In genomic region chr11:103100361-103100760, GRCm38 (mm10) we compare ENCODE assay signal across 13 mouse cellular contexts. TPM values are rescaled to one million over a fixed set of nuclear protein-coding genes. Genes with fewer than 3 reads are reported as not detected.
A peak's percentile ranks its signal among the peaks of the same experiment; 100 is the strongest.
DNase-seq lines count a peak whose midpoint lies in the region; ATAC-seq and TF ChIP-seq lines count a peak whose summit lies in the region.
"Had no signal": no experiment of that assay in that cellular context is flagged by ENCODE, and none has a peak within 500 bp of the region (broad histone marks: within the 10 kb centered on the region; RNA-seq: fewer than 3 reads in every experiment).

No protein-coding gene starts in this region.

- 80% methylated on average over 8 of the region's 8 CpGs for WGBS in heart, adult 2 months
- WGBS in liver, postnatal 0 days (ENCODE audit: insufficient replicate concordance): 60% methylated on average over 8 of the region's 8 CpGs
- WGBS in liver, embryonic 12.5 days (ENCODE audit: insufficient replicate concordance): 47% methylated on average over 8 of the region's 8 CpGs

- no peak for TF ChIP-seq CTCF in heart, adult 2 months (IDR thresholded peaks at IDR 0.05)
- TF ChIP-seq CTCF in liver, postnatal 0 days (IDR thresholded peaks at IDR 0.05; ENCODE audit: low read depth): no peak

- ATAC-seq in liver, postnatal 0 days: no peak
- no peak for ATAC-seq in liver, embryonic 12.5 days
- ATAC-seq: midbrain, embryonic 13.5 days had no signal

- H3K36me3 ChIP-seq in heart, adult 2 months (ENCODE audit: control insufficient read depth, insufficient read depth, low read length): no peaks in the 10 kb centered on the region
- no peaks in the 10 kb centered on the region for H3K36me3 ChIP-seq in liver, postnatal 0 days (replicated peaks; ENCODE audit: insufficient read depth, low read length)
- H3K36me3 ChIP-seq in liver, embryonic 12.5 days: peaks cover 4% of the 10 kb centered on the region
- H3K36me3 ChIP-seq in myocyte (ENCODE audit: control insufficient read depth, insufficient read depth): no peaks in the 10 kb centered on the region
- H3K36me3 ChIP-seq: midbrain, embryonic 13.5 days; neural tube, embryonic 13.5 days had no signal

- H3ac ChIP-seq in myocyte (ENCODE audit: control insufficient read depth, insufficient read length): no peak overlapping the region

- peak; percentile 15 for DNase-seq in adrenal gland, postnatal 14 days
- DNase-seq in adrenal gland, postnatal 10 days: no peak
- peak; percentile 14 to 26 for DNase-seq in heart, adult 2 months
- DNase-seq in heart, postnatal 4 days: no peak
- peak; percentile 19 for DNase-seq in liver, postnatal 0 days
- no peak for DNase-seq in ovary, postnatal 10 days (ENCODE audit: low spot score)
- DNase-seq: cerebellum, adult 18-20 months; right cerebral cortex, adult 18-20 months had no signal

- no peak overlapping the region; the same call in 1 of the 2 replicates for H3K27ac ChIP-seq in heart, adult 2 months
- no peak overlapping the region for H3K27ac ChIP-seq in liver, postnatal 0 days (ENCODE audit: low read depth)
- H3K27ac ChIP-seq in liver, embryonic 12.5 days: no peak overlapping the region
- H3K27ac ChIP-seq: midbrain, embryonic 13.5 days; neural tube, embryonic 13.5 days had no signal

- H3K9me3 ChIP-seq in liver, postnatal 0 days (ENCODE audit: low read length): no peaks in the 10 kb centered on the region
- no peaks in the 10 kb centered on the region for H3K9me3 ChIP-seq in liver, embryonic 12.5 days (replicated peaks)
- H3K9me3 ChIP-seq: midbrain, embryonic 13.5 days; neural tube, embryonic 13.5 days had no signal

- TF ChIP-seq EP300 in heart, adult 2 months (IDR thresholded peaks at IDR 0.05; ENCODE audit: insufficient read depth, low read depth, low read length): no peak
- TF ChIP-seq EP300 in liver, postnatal 0 days (IDR thresholded peaks at IDR 0.05; ENCODE audit: low read depth): no peak

- intact Hi-C loops in heart, adult 2 months (cut with DNase I): no loop called here

- H3K79me2 ChIP-seq in heart, adult 2 months (replicated peaks; ENCODE audit: control insufficient read depth, insufficient read depth, low read length): no peaks in the 10 kb centered on the region
- H3K79me2 ChIP-seq in myocyte (ENCODE audit: control insufficient read depth, insufficient read depth): peaks cover 26% of the 10 kb centered on the region

- no peaks in the 10 kb centered on the region for H3K27me3 ChIP-seq in heart, adult 2 months (ENCODE audit: control insufficient read depth, insufficient read depth, low read length)
- H3K27me3 ChIP-seq in liver, postnatal 0 days (ENCODE audit: insufficient read depth, low read length): peaks cover 20% of the 10 kb centered on the region
- peaks cover 65% of the 10 kb centered on the region for H3K27me3 ChIP-seq in liver, embryonic 12.5 days (replicated peaks)
- no peaks in the 10 kb centered on the region for H3K27me3 ChIP-seq in myocyte (ENCODE audit: control insufficient read depth, insufficient read depth, insufficient read length)

- no peak for TF ChIP-seq POLR2A in heart, adult 2 months (IDR thresholded peaks at IDR 0.05; ENCODE audit: insufficient read depth, low read depth, low read length)
- no peak for TF ChIP-seq POLR2A in myocyte (IDR thresholded peaks at IDR 0.05; ENCODE audit: insufficient read length, low read depth)

- H3K4me1 ChIP-seq in heart, adult 2 months (ENCODE audit: control insufficient read depth, insufficient read depth, low read length): peaks cover 19% of the 10 kb centered on the region
- peaks cover 40% of the 10 kb centered on the region for H3K4me1 ChIP-seq in liver, postnatal 0 days (ENCODE audit: insufficient read depth)
- H3K4me1 ChIP-seq in liver, embryonic 12.5 days: peaks cover 48% of the 10 kb centered on the region

- no peak overlapping the region for H3K4me2 ChIP-seq in liver, postnatal 0 days (ENCODE audit: low read depth, low read length)
- no peak overlapping the region for H3K4me2 ChIP-seq in liver, embryonic 12.5 days
- peak overlapping the region; percentile 79 for H3K4me2 ChIP-seq in myocyte (ENCODE audit: low read depth)

- H3K9ac ChIP-seq in heart, adult 2 months (ENCODE audit: low read depth, low read length): no peak overlapping the region
- no peak overlapping the region for H3K9ac ChIP-seq in liver, postnatal 0 days (replicated peaks)
- no peak overlapping the region for H3K9ac ChIP-seq in liver, embryonic 12.5 days

- no peak overlapping the region for H3K4me3 ChIP-seq in heart, adult 2 months
- H3K4me3 ChIP-seq in liver, postnatal 0 days (ENCODE audit: low read depth, low read length): no peak overlapping the region
- H3K4me3 ChIP-seq in liver, embryonic 12.5 days: no peak overlapping the region
- peak overlapping the region; percentile 52 for H3K4me3 ChIP-seq in myocyte

TF ChIP-seq in myocyte, 11 proteins besides CTCF, POLR2A, EP300 and RAD21:
- no peak for TF ChIP-seq CEBPB (IDR thresholded peaks at IDR 0.05; ENCODE audit: insufficient read depth, poor library complexity, severe bottlenecking)
- no peak for TF ChIP-seq MYOG (IDR thresholded peaks at IDR 0.05; ENCODE audit: control insufficient read depth in 1 of 3, insufficient read depth in 1 of 3, insufficient read length in 2 of 3, low read depth in 2 of 3)
- no peak for TF ChIP-seq E2F4 (IDR thresholded peaks at IDR 0.05; ENCODE audit: insufficient read depth)
- no peak for TF ChIP-seq TCF12 (IDR thresholded peaks at IDR 0.05; ENCODE audit: insufficient read depth, poor library complexity, severe bottlenecking)

RNA-seq across cellular contexts. Expression of gene Plcd3, which starts 1.1 kb away (rescaled TPM):
- 9.3 and 11.2 TPM in 2 replicates for total RNA-seq in adrenal gland, postnatal 14 days (2021)
- total RNA-seq in adrenal gland, postnatal 10 days (2021): 10 to 100 TPM in 1 of 2 experiments, 1 to 10 TPM in 1; 8.7 to 11.0 TPM
- 10 to 100 TPM; 13.7 to 14.0 TPM for total RNA-seq in heart, adult 2 months (2021)
- polyA plus RNA-seq in heart, adult 2 months (2012; rRNA removed): 20.6 and 22.3 TPM in 2 replicates
- 10 to 100 TPM; 28.0 to 34.8 TPM for total RNA-seq in heart, postnatal 4 days (2021)
- 0.82 and 0.85 TPM in 2 replicates for polyA plus RNA-seq in liver, postnatal 0 days (2015; fragmentation: Nextera tagmentation; extraction: Ambion mirVana)
- polyA plus RNA-seq in liver, embryonic 12.5 days (2016; fragmentation: Nextera tagmentation; extraction: Ambion mirVana): 0.74 and 0.79 TPM in 2 replicates
- polyA plus RNA-seq in myocyte (2012; fragmentation: generic; extraction: Trizol): 20.6 TPM
- polyA plus RNA-seq: G1E had no signal

RNA-seq across cellular contexts. Expression of gene Acbd4, which starts 1.1 kb away (rescaled TPM):
- total RNA-seq in adrenal gland, postnatal 14 days (2021): 77.8 and 84.9 TPM in 2 replicates
- 10 to 100 TPM; 81.0 to 94.7 TPM for total RNA-seq in adrenal gland, postnatal 10 days (2021)
- 10 to 100 TPM; 27.8 to 38.1 TPM for total RNA-seq in heart, adult 2 months (2021)
- 27.5 and 27.8 TPM in 2 replicates for polyA plus RNA-seq in heart, adult 2 months (2012; rRNA removed)
- total RNA-seq in heart, postnatal 4 days (2021): 10 to 100 TPM; 25.9 to 29.2 TPM
- 56.5 and 57.0 TPM in 2 replicates for polyA plus RNA-seq in liver, postnatal 0 days (2015; fragmentation: Nextera tagmentation; extraction: Ambion mirVana)
- 40.6 and 46.1 TPM in 2 replicates for polyA plus RNA-seq in liver, embryonic 12.5 days (2016; fragmentation: Nextera tagmentation; extraction: Ambion mirVana)
- 55.2 TPM for polyA plus RNA-seq in myocyte (2012; fragmentation: generic; extraction: Trizol)

RNA-seq across cellular contexts. Expression of gene Hexim1, which starts 15.7 kb away (rescaled TPM):
- 57.8 and 62.1 TPM in 2 replicates for total RNA-seq in adrenal gland, postnatal 14 days (2021)
- 10 to 100 TPM; 49.6 to 50.1 TPM for total RNA-seq in adrenal gland, postnatal 10 days (2021)
- 10 to 100 TPM; 18.2 to 19.3 TPM for total RNA-seq in heart, adult 2 months (2021)
- 7.8 and 9.0 TPM in 2 replicates for polyA plus RNA-seq in heart, adult 2 months (2012; rRNA removed)
- total RNA-seq in heart, postnatal 4 days (2021): 10 to 100 TPM; 14.8 to 15.7 TPM
- polyA plus RNA-seq in liver, postnatal 0 days (2015; fragmentation: Nextera tagmentation; extraction: Ambion mirVana): 2.6 and 2.7 TPM in 2 replicates
- polyA plus RNA-seq in liver, embryonic 12.5 days (2016; fragmentation: Nextera tagmentation; extraction: Ambion mirVana): 2.4 and 3.0 TPM in 2 replicates
- 18.7 TPM for polyA plus RNA-seq in myocyte (2012; fragmentation: generic; extraction: Trizol)

RNA-seq across cellular contexts. Expression of gene Hexim2, which starts 31.9 kb away (rescaled TPM):
- total RNA-seq in adrenal gland, postnatal 14 days (2021): 3.9 and 5.6 TPM in 2 replicates
- total RNA-seq in adrenal gland, postnatal 10 days (2021): 1 to 10 TPM; 4.8 to 8.9 TPM
- 1 to 10 TPM; 1.3 to 1.9 TPM for total RNA-seq in heart, adult 2 months (2021)
- polyA plus RNA-seq in heart, adult 2 months (2012; rRNA removed): 2.6 and 2.9 TPM in 2 replicates
- 1 to 10 TPM; 4.2 to 4.8 TPM for total RNA-seq in heart, postnatal 4 days (2021)
- 3.4 and 3.7 TPM in 2 replicates for polyA plus RNA-seq in liver, postnatal 0 days (2015; fragmentation: Nextera tagmentation; extraction: Ambion mirVana)
- polyA plus RNA-seq in liver, embryonic 12.5 days (2016; fragmentation: Nextera tagmentation; extraction: Ambion mirVana): 9.5 and 10.0 TPM in 2 replicates
- polyA plus RNA-seq in myocyte (2012; fragmentation: generic; extraction: Trizol): 8.8 TPM

Comparison
In these comparisons a context has a peak if more than half of its experiments do, and no peak if none do; other contexts are left out.
1. DNase-seq: peak in adrenal gland, postnatal 14 days (single experiment), heart, adult 2 months (2 of 2) and liver, postnatal 0 days (single experiment); none in adrenal gland, postnatal 10 days (single experiment), heart, postnatal 4 days (single experiment) and ovary, postnatal 10 days (single experiment).